Mouse (Mus musculus) B cell, adult 2 months (primary cell): Measurements from ENCODE around the gene Clca3a2.
"Not testable (repeated sequence)": the region's sequence is repeated elsewhere in the genome, so short reads cannot be mapped to it uniquely, and the experiment has no call there.

Experiments
- DNase-seq, 2 experiments: peaks; one replicate each; pipeline ENCODE4 v3.0.0; 2022

The Clca3a2 gene

DNA sequence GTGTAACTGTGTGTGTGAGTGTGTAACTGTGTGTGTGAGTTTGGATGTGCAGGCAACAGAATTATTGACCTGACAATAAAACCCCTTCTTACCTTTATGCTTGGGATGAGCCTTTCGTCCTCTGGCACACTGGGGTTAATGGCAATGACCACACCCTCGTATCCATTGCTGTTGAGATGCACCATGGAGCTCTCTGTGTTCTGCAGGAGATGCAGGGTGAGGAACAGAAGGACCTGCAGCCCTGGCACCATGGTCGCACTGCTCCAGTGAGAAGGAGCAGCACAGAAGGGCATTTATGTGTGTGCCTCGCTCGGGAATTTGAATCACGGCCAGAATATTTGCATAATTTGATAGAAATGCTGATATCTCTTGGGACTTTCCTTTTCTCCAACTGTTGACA, at the start of gene Clca3a2:
TSS of gene Clca3a2 (minus strand) at position 276 of the 400 bp plus-strand sequence.
- DNase-seq, result not testable (repeated sequence)

DNA sequence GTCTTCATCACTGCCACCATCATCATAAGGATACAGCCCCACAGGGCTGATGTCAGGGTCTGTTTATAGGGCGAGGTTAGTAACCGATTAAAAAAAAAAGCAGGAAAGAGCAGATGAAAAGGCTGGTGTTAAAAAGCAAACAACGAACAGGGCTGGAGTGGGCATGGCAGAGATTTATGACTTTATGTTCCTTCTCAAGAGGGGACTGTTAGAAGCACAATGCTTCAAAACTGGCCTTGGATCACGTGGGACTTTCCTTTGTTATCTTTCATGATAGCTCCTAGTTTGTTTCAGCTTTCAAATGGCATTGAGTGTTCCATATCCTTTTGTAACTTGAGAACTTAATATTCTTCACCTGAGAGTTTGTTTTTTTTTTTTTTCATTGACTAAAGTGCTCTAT, 30.3 kb upstream of the Clca3a2 start:
- no peak for DNase-seq

DNA sequence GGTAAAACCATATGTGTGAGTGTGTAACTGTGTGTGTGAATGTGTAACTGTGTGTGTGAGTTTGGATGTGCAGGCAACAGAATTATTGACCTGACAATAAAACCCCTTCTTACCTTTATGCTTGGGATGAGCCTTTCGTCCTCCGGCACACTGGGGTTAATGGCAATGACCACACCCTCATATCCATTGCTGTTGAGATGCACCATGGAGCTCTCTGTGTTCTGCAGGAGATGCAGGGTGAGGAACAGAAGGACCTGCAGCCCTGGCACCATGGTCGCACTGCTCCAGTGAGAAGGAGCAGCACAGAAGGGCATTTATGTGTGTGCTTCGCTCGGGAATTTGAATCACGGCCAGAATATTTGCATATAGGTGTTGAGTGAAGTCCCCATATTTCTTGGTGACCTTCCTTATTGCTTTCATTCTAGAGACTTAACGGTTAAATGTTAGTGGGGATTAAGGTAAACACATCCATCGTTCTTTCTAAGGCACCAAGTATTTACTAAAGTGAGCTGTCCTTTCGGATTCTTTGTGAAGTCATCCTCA, 29.8 kb upstream of the Clca3a2 start, which contains the start of gene Clca3b:
TSS of gene Clca3b (minus strand) at position 344 of the 543 bp plus-strand sequence.
- not testable (repeated sequence) for DNase-seq

DNA sequence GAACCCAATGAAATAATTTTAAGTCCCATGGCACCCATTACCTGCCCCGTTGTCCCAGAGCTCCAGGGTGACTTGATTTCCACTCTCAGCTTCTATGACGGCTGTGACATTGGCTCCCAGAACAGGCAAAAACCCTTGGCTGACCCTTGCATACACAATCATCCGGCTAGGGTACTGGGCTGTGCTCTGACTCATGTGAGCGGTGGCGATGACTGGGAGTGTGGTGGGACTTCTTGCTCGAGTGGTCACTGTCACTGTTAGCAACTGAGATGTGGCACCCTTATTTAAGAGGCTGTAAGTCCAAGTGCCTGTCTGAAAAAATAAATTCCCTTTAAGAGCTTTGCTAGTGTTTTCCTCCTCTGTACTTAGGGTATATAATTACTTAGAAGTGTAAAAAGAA, 8.0 kb upstream of the Clca3a2 start:
- no peak for DNase-seq

DNA sequence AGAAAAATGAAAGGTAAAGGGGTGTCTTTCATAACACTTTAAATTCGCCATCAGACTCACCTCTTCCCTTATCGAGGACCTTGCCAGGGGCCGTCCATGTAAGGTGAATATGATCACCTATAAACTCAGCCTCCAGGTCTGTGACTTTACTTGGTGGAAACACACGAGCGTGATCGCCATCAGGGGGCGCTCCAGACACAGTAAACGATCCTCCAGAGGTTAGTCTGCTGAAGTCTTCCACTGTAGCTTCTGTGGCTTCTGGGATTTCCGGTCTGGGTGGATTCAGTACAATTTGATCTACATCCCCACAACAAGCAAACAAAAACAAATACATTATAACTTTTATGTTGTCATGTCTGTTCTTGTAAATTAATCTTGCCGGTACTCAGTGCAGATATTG, 5.9 kb upstream of the Clca3a2 start:
- DNase-seq, result peak; percentile 41 to 51

DNA sequence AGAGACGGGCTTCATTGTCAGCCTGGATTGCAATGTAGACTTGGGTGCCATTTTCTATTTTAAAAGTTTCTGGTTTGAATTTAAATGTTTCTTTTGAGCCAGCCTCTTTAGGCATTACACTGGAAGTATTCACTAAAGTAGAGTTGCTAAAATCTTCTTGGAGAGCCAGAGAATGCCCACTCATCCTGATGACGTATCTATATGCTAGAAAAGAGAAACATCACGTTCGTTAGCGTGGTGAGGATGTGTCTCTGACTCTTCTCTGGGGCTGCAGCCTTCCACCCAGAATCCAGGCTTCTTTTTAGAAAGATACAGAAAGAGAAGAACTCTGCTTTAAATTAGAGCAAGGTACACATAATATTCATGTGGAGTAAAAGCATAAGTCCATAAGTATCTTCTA, 4.0 kb upstream of the Clca3a2 start:
- no peak for DNase-seq

DNA sequence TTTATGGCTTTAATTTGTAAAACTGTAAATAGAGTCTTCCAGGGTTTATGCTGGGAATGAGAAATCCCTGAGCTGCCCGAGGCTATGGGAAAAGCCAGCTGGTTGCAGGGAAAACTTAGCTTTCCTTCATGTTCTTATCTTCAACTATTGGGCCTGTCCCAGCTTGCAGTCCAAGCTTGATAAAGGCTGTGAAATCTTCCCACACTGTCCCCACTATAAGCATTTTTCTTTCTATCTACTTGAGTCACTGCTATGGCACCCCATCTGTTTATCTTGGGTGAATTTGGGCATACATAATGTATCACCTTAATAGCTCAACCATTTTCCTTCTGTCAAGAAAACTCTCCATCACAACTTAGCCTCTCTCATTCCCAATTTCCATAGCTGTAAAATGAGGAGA, 1.3 kb upstream of the Clca3a2 start:
- DNase-seq, result no peak

DNA sequence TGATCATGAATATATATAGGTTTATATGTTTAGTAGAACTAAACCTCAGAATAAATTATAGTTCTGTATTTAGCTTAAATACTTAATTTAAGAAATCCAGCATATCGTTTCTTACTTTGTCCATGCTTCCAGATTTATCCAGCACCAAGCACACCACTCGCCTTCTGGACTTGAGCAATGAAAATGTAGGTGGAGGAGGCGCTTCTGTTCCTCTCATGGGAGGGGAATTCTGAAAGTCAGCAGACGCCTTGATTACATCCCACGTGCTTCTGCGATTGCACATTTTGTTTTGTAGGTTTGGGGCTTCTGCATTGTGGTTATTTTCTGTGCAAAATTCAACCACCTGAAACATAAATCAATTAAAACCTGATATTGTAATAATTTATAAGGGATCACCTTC, 6.0 kb downstream of the Clca3a2 start:
- not testable (repeated sequence) for DNase-seq

DNA sequence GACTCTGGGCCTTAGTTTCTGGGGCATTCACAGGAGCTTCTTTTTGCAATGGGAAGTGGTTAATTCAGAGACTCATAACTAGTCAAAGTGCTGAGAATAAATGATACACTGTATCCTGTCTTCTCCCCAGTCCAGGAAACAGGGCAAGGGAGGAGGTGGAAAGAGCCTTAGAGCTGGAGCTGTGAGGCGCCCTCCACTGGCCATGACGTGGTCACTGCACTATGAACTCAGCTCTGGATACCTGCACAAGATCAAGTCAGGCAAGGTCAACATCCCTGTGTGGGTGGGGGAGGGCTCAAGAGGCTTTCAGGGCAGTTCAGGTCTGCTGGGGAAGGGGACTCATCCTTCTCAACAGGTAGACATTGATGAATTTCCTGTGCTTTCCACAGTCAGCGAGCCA, 7.5 kb downstream of the Clca3a2 start:
- DNase-seq, result no peak

DNA sequence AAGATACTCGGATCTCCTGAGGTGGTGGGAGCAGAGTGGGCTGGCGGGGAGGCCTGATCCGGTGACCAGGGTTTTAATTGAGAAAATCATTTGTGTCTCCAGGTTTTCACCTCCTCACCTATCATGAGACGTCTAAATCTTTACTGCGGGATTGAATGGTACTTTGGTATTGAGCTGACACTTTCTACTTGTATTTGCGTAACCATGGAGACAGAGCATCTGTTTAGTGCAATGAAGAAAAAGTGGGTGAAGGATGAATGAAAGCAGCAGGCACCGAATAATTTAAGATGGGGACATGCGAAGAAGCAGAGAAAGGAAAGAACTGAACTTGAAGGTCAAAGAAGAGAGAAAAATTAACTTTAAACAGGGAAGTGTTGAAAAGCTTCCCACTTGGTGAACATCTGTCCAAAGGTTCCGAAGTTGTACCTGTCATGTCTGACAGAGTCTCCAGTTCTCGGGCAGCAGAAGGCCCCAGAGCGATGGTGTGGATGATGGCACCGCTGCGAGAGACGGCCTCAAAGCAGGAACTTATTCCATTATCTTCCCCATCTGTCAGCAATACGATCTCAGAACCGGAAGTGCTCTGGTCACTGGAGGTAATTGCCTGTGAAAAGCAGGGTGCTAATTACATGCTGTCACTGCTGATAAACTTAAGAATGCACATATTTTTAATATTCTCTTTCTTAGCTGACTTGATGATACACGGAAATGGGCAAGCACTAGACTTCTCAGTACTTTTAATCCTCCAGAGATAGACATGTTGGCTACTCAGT, 11.0 kb downstream of the Clca3a2 start:
- not testable (repeated sequence) for DNase-seq

DNA sequence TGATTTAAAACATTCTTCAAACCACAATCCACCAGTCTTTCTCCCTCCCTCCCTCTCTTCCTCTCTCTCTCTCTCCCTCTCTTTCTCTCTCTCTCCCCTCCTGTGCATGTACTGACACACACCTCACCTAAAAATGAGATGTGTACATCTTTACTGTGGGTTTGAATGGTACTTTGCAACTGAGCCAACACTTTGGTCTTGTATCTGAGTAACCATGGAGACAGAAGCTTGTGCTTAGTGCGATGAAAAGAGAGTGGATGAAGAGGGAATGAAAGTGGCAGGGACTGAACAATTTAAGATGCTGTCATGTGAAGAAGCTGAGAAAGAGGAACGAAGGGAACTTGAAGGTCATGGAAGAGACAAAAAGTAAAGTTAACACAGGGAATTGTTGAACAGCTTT, 12.7 kb downstream of the Clca3a2 start:
- not testable (repeated sequence) for DNase-seq

DNA sequence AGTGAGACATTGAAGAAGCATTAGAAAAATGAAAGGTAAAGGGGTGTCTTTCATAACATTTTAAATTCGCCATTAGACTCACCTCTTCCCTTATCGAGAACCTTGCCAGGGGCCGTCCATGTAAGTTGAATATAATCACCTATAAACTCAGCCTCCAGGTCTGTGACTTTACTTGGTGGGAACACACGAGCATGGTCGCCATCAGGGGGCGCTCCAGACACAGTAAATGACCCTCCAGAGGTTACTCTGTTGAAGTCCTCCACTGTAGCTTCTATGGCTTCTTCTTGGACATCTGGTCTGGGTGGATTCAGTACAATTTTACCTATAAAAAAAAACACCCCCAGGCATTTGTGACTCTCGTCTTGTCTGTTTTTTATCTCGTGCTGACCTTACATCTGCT, 17.4 kb downstream of the Clca3a2 start:
- no peak for DNase-seq

DNA sequence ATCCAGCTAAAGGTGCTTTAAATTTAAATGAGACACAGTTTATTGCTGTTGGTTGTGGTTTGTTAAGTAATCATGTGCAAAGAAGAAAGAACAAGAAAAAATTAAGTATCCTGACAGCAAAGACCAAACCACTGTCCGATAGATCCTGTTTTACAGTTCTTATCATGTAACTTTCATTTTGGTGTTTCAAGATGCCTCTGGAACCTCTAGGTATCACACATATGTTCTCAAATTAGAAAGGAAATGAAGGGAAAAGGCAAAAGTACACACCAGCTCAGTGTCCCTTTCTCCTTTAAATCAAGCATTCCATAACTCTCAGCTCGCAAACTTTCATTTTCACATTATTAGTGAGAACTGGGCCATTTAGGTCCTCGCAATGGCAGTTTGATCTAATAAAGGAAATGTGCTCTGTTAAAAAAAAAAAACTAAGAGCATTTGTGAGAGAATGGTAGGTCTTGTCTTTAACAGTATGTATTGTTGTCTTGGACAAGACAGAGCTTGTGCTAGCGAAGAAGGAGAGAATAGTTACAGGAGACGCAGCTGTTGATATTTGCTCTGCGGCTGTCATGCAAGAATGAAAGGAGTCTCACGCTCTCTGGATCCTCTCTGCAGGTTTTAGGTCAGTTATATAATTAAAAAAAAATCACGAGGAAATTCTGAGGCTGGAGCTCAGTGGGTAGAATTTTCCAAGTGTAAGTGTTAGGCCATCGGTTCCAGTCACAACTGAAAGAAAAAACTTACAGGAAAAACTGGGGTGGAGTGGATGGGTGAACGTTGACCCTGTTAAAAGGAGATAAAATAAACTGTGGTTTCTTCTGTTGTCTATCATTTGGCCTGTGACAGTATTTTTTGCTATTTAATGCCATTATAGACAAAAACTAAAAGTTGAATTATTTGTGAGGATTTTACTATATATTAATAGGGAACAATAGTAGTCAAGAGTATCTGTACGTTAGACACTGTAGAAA, 33.8 kb downstream of the Clca3a2 start:
- DNase-seq, result no peak

DNA sequence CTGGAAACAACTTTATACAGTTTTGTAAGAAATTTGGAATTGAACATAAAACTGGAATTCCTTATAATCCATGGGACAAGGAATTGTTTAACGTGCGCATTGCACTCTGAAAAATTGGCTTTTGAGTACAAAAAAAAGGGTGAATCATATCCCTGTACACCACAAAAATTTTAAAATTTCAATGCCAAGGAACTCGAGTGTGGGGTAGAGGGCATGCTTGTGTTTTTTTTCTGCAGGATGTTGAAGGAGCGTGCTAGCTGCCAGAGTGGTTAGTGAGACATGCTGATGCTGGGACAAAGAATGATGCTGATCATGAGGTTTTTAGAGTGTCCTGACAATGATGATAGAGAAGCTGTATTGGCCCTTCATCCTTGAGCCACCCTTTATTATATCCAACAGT, 54.1 kb downstream of the Clca3a2 start:
- no peak for DNase-seq

DNA sequence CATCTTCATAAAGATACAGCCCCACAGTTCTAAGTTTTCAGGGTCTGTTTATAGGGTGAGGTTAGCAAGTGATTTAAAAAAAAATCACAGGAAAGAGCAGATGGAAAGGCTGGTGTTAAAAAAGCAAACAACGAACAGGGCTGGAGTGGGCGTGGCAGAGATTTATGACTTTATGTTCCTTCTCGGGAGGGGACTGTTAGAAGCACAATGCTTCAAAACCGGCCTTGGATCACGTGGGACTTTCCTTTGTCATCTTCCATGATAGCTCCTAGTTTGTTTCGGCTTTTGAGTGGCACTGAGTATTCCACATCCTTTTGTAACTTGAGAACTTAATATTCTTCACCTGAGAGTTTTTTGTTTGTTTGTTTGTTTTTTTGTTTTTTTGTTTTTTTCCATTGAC, 57.8 kb downstream of the Clca3a2 start:
- DNase-seq, result no peak

DNA sequence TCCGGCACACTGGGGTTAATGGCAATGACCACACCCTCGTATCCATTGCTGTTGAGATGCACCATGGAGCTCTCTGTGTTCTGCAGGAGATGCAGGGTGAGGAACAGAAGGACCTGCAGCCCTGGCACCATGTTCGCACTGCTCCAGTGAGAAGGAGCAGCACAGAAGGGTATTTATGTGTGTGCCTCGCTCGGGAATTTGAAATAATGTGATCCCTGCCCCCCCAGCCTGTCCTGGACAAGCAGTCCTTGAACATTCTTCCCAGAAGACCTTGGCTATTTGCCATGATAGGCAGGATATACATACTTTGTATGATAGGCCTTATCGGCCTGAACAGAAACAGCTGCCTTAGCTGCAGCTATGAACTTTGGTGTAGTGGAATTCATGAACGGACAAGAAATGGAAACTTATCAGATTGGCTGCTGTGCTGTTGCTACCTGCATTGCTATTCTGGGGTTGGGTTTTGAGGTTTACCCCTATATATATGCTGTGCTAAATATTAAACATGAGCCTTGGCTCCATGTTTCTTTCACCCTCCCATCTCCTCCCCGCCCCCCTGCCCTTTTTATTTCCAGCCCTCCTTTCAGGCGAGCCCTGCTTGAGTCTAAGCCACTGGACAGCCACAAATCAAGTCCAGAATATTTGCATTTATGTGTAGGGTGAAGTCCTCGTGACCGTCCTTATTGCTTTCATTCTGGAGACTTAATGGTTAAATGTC, 58.5 kb downstream of the Clca3a2 start, which contains the start of gene Clca3a1:
TSS of gene Clca3a1 (minus strand) at position 386 of the 718 bp plus-strand sequence.
- no peak for DNase-seq

DNA sequence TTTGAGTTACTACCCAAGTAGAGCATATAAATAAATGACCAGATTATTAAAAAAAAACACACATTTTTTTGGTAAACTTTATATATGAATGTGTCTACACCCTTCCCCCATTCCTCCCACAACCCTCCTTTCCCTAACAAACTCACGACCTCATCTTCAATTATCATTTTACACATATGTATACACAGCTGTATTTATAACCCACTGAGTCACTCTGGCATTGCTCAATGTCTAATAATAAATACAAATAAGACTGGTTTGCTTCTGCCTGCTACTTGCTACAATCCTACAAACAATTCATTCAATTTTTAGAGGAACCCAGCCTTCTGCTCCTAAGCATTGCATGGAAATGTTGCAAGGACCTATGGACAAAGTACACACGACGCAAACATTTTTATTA, 59.6 kb downstream of the Clca3a2 start:
- no peak for DNase-seq

DNA sequence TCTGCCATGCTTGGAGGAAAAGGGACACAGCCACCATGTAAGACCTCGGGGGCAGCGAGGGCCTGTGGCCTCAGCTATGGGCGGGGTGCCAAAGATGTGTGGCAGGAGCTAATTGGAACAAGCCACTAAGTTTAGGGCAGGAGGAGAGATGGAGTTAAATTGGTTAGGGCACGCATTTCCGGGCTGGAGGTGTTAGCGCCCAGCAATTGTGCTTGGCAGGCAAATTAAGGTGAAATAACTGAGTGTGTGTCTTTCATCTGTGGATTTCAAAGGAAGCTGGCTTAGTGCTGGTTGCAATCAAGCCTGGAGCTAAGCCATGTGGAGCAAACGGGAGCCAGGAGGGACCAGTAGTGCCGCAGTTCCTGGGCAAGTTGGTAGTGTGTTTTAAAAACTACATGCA, 63.2 kb downstream of the Clca3a2 start:
- not testable (repeated sequence) for DNase-seq

DNA sequence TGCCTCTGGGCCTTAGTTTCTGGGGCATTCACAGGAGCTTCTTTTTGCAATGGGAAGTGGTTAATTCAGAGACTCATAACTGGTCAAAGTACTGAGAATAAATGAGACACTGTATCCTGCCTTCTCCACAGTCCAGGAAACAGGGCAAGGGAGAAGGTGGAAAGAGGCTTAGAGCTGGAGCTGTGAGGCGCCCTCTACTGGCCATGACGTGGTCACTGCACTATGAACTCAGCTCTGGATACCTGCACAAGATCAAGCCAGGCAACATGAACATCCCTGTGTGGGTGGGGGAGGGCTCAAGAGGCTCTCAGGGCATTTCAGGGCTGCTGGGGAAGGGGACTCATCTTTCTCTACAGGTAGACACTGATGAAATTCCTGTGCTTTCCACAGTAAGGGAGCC, 66.2 kb downstream of the Clca3a2 start:
- DNase-seq, result peak; percentile 29 to 31

DNA sequence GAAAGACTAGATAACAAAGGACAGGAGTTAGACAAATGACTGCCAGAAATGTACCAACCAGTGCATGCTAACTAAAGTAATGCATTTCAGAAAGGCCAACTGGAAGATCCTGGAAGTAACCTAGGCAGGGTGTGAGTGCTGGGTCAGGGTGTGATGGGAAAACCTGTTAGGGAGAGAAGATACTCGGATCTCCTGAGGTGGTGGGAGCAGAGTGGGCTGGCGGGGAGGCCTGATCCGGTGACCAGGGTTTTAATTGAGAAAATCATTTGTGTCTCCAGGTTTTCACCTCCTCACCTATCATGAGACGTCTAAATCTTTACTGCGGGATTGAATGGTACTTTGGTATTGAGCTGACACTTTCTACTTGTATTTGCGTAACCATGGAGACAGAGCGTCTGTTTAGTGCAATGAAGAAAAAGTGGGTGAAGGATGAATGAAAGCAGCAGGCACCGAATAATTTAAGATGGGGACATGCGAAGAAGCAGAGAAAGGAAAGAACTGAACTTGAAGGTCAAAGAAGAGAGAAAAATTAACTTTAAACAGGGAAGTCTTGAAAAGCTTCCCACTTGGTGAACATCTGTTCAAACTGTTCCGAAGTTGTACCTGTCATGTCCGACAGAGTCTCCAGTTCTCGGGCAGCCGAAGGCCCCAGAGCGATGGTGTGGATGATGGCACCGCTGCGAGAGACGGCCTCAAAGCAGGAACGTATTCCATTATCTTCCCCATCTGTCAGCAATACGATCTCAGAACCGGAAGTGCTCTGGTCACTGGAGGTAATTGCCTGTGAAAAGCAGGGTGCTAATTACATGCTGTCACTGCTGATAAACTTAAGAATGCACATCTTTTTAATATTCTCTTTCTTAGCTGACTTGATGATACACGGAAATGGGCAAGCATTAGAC, 70.0 kb downstream of the Clca3a2 start:
- DNase-seq, result not testable (repeated sequence)

DNA sequence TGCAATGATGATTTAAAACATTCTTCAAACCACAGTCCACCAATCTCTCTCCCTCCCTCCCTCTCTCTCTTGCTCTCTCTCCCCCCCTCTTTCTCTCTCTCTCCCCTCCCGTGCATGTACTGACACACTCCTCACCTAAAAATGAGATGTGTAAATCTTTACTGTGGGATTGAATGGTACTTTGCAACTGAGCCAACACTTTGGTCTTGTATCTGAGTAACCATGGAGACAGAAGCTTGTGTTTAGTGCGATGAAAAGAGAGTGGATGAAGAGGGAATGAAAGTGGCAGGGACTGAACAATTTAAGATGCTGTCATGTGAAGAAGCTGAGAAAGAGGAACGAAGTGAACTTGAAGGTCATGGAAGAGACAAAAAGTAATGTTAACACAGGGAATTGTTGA, 71.6 kb downstream of the Clca3a2 start:
- not testable (repeated sequence) for DNase-seq
